Mouse (Mus musculus) lung, postnatal 14 days (tissue): ENCODE data around the gene Olfr391-ps.

Source experiments
- DNase-seq: peaks from one replicate; pipeline ENCODE4 v3.0.0; 2021

Olfr391-ps gene

DNA sequence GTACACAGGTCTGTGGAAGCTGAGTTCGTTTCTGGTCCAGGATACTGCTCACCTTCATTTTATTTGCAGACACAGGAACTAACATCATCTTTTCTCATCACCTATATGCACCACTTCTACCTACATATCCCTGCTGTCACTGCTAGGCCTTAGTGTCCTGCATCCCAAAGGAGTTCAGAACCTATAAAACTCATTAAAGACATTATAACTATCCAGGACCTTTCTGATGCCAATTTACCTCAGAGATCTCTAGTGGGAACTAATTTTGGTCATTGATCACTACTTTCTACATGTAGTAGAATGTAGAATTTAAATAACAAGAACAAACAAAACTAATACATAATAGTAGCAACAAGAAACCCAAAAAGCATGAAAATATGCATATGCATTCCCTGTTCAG, at the start of gene Olfr391-ps:
Olfr391-ps (minus strand) TSS at position 101 of the 400 bp plus-strand sequence.
- no peak for DNase-seq

DNA sequence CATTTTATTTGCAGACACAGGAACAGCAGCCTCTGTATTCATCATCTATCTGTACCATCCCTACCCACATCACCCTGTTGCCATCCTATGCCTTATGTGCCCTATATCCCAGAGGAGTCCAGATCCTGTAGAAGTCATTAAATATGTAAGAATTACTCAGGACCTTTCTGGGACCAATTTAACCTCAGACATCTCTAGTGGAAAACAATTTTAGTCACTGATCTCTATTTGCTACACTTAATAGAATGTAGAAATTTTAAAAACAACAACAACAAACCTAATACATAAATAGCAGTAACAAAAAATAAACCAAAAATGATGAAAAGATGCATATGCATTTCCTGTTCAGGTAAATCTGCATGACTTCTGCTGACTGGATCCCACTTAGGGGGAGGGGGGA, 48.5 kb upstream of the Olfr391-ps start, which contains the start of gene Olfr393:
Olfr393 (minus strand) TSS at position 101 of the 400 bp plus-strand sequence.
- DNase-seq = no peak

DNA sequence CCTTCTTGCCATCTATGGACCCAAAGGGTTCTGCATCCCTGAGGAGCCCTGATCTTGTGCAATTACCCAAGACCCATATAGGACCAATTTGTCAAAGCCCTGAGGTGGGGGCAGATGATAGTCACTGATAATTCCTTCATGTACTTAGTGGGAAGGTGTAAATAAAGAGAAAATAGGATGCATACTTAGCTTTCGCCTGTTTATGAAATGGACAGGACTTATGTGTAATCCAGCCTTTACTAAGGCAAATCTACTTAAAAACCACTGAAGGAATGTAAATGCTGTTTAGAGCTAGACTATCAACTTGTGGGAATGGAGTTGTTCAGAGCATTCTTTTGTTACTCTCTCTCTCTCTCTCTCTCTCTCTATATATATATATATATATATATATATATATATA, 14.1 kb upstream of the Olfr391-ps start, which contains the start of gene Olfr392:
Olfr392 (minus strand) TSS at position 101 of the 400 bp plus-strand sequence.
- DNase-seq = no peak

DNA sequence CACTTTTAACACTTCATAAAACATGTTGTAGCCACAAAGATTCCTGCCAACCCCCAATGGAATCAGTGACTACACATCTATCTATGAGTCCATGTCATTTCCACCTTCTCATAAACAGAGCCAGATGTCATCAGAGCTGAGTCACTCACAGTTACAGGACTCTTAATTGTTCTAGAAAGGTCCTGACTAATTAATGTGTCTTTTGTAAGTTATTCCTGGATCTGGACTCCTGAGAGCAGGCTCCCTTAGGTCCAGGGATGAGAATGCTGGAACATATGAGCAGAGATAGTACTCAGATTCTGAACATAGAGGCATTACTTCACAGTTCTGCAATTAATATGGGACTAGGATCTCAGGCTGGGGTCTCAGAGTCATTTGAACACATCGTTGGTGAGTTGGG, 20.2 kb downstream of the Olfr391-ps start, which contains the start of gene Olfr390:
Olfr390 (plus strand) TSS at position 301 of the 400 bp plus-strand sequence.
- no peak for DNase-seq

DNA sequence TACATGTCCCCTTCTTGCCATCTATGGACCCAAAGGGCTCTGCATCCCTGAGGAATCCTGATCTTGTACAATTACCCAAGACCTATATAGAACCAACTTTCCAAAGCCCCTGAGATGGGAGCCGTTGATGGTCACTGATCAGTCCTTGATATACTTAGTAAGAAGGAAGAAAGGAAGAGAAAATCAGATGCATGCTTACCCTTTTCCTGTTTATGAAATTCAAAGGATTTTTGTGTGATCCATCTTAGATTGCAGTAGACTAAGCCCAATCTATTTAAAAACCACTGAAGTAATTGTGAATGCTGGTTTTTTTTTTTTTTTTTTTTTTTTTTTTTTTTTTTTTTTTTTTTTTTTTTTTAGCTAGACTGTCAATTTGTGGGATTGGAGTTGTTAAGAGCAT, 22.2 kb downstream of the Olfr391-ps start, which contains the start of gene Olfr389:
Olfr389 (minus strand) TSS at position 101 of the 400 bp plus-strand sequence.
- DNase-seq = no peak

DNA sequence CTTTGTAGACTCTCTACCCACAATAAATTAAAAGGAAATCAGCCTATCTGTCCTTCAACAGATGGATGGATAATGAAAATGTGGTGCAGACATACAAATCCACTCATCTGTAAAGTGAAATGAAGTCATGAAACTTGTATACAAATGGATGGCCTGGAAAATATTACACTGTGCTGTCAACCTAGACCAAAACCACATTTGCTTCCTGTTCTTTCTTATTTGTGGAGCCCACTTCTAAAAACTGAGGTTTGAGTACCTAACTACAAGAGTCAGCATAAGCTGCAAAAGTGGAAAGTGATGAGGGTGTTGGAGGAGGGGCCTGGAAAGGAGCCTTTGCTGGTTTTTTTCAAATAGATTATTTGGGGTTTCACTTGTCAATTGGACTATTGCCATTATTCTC, 43.7 kb downstream of the Olfr391-ps start:
- DNase-seq = no peak
